Mouse (Mus musculus) bone marrow, adult 2 months (tissue): ENCODE results near the gene Slc25a10. TPM values are rescaled to one million over a fixed set of nuclear protein-coding genes. Genes with fewer than 3 reads are reported as not detected.

ENCODE experiments used
- H3K27ac ChIP-seq: fragments of 200-500 bp; 2 replicates; pipeline ENCODE4 v1.5.1; 2012; ENCODE audit warnings: low read depth, mild to moderate bottlenecking, control low read depth, inconsistent platforms, low read length; ENCODE audit not compliant: control insufficient read depth, poor library complexity, insufficient read depth
- H3K4me1 ChIP-seq: fragments of 200-500 bp; 2 replicates; pipeline ENCODE4 v1.6.1; 2011; ENCODE audit warnings: low read length; ENCODE audit not compliant: control insufficient read depth, insufficient read depth
- H3K4me3 ChIP-seq: fragments of 200-500 bp; replicated peaks from 2 replicates; pipeline ENCODE3; 2011; ENCODE audit warnings: mild to moderate bottlenecking, low read depth, low read length, control low read depth; ENCODE audit not compliant: control insufficient read depth
- CTCF ChIP-seq: fragments of 200-500 bp; IDR thresholded peaks from 2 replicates; pipeline ENCODE4 v1.5.1; 2011; ENCODE audit warnings: low read length, control low read depth; ENCODE audit not compliant: control insufficient read depth, insufficient read depth
- POLR2A ChIP-seq: fragments of 200-500 bp; IDR thresholded peaks from 2 replicates; pipeline ENCODE4 v1.6.1; 2011; ENCODE audit warnings: low read depth, mild to moderate bottlenecking, control low read depth, low read length, borderline replicate concordance; ENCODE audit not compliant: control insufficient read depth
- WGBS: fragments of 180-500 bp; shearing (Covaris S2); methylation state at CpG from one replicate; pipeline ENCODE4 v1.1.7; 2018; 5-methylcytosine and 5-hydroxymethylcytosine counted together
- polyA plus RNA-seq: library from polyadenylated mRNA; stranded (reverse); fragments of >200 nt; gene quantifications from 2 replicates; pipeline ENCODE4 v1.2.4, GENCODE M21; 2011; ENCODE audit warnings: low replicate concordance; ENCODE audit not compliant: missing spikeins, insufficient read depth, insufficient read length

The Slc25a10 gene
- polyA plus RNA-seq, 1 experiment, result 21.0 TPM

DNA sequence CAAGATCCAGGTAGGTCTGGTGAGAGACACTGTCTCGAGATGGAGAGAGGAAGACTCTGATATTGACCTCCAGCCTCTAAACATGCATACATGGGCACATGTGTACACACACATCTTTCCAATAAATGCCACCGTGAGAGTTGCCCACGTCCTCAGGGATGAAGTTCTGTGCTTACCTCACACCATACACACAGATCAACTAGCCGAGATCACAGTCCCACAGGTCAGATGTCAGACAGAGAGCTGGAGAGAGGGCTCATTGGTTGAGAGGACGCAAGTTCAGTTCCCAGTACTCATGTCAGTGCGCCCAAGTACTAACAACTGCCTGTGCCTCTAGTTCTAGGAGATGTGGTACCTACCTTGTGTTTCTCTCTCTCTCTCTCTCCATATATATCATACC, 9.4 kb downstream of the Slc25a10 start:
- Histone ChIP-seq H3K4me3 (no peak overlapping the region), H3K27ac (no peak overlapping the region), H3K4me1 (no peaks in the 10 kb centered on the region)
- 54% methylated on average over 6 of the region's 6 CpGs for WGBS
- TF ChIP-seq POLR2A (no peak), CTCF (no peak)

DNA sequence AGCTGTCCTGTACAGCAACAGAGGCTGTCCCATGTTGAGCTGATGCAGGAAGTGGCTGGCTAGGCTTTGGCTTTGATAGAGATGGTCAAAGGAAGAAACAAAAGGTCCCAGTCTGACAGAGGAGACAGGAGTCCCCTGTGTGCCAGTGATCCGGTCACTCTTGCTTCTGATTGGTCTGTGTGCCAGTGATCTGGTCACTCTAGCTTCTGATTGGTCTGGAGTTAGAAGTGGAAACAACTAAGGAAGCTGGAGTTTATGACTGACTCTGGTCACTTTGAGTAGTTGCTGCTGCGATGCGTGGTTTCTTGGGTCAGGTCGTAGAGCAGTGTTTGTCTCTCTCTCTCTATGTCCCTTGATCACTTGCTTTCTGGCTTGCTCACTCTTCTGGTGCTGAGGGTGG, 10.1 kb downstream of the Slc25a10 start:
- Histone ChIP-seq H3K4me3 (no peak overlapping the region), H3K27ac (no peak overlapping the region), H3K4me1 (no peaks in the 10 kb centered on the region)
- TF ChIP-seq CTCF (no peak), POLR2A (no peak)
- 73% methylated on average over 4 of the region's 4 CpGs for WGBS

DNA sequence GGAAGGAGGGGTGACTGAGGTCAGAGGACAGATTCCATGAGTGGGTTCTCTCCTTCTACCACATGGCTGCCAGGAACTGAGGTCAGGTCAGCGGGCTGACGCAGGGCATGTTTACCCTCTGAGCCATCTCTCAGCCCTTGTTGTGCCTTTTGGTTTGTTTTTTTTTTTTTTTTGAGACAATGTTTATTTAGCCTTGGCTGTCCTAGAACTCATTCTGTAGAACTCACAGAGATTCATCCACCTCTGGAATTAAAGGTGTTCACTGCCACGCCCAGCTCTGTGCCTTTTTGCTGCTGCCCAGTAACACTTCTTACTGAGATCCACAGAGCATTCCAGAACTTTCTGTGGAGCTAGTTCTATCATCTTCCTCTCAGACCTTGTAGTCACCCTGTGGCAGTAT, 14.0 kb downstream of the Slc25a10 start:
- peaks cover 3% of the 10 kb centered on the region for H3K4me1 ChIP-seq
- no peak overlapping the region for H3K4me3 ChIP-seq
- 85% methylated on average over 3 of the region's 3 CpGs for WGBS
- TF ChIP-seq CTCF, result no peak
- no peak for TF ChIP-seq POLR2A
- H3K27ac ChIP-seq, result no peak overlapping the region

DNA sequence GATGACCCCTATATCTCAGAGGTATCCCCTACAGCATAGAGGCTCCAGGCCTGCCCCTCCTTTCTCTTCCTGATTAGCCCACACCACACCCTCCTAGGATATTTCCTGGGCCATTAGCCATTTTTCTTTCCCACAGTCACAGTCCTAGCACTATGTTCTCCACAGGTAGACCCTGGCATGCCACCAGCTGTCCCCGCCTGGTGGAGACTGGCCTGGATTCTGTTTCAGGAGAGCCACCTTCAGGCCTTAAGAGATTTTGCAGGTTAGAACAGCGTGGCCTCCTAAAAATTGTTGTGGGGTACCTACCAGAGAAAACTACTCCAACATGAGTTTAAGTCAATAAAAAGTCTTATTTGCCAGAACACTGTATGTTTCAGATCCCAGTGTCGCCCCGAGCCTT, 15.3 kb downstream of the Slc25a10 start:
- no peak for TF ChIP-seq POLR2A
- TF ChIP-seq CTCF, result no peak
- H3K4me1 ChIP-seq, result peaks cover 5% of the 10 kb centered on the region
- 45% methylated on average over 4 of the region's 4 CpGs for WGBS
- H3K27ac ChIP-seq, result no peak overlapping the region
- no peak overlapping the region for H3K4me3 ChIP-seq

DNA sequence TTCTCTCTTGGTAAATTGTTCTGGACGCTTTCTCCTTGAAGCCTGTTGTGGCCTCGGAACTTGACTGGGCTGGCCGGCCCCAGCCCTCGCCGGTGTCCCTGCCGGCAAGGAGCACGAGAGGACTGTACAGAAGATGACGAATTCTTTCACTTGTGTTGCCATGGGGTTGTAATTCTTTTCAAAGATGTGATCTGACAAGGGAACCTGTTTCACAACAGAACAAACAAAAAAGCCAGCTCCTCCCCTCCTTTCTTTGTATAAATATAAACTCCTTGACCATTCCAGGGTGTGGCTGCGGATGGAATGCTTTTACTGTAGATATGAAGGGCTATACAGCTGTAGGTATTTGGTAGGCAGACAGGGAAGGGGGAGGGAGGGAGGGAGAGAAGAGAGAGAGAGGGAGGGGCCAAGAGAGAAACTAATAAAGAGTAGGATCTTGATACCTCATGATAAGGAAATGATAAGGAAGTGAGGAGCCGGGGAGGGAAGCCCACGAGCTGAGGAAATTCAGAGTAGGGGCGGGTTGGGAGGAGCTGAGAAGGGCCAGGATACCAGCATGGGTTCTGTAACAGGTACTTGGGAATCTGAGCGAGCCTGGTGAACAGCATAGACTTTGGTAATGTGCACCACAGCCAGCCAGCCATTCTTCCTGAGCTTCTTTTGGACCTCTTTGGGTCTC, 16.1 kb downstream of the Slc25a10 start:
- Histone ChIP-seq H3K4me1 (peaks cover 5% of the 10 kb centered on the region), H3K27ac (no peak overlapping the region), H3K4me3 (no peak overlapping the region)
- TF ChIP-seq POLR2A (no peak), CTCF (no peak)
- WGBS, result 70% methylated on average over 13 of the region's 13 CpGs

DNA sequence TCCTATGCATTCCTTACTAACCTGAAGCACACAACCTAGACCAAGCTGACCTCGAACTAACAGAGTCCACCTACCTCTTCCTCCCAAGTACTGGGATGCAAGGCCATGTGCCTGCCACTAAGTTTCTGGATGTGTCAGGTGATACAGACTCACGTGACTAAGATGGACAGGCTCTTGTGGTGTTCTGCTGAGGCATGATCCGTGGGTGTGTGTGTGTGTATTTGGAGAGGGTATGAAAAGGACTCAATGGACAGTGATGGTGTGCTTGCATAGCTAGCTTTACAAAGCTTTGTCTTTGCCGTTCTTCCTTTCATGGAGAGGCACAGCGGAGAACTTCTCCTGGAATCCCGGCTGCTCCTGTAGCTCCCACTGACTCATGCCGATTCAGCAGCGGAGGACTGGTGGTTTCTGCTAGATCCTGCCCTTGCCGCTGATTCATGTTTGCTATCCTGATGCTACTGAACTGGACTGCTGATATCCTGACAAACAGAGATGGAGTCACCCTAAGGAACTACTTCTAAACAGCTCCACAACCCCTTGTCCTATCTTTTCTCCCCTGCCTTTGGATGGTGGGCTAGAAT, 16.7 kb downstream of the Slc25a10 start:
- TF ChIP-seq CTCF (no peak), POLR2A (no peak)
- WGBS, result 83% methylated on average over 9 of the region's 9 CpGs
- no peak overlapping the region for H3K4me3 ChIP-seq
- peaks cover 5% of the 10 kb centered on the region for H3K4me1 ChIP-seq
- H3K27ac ChIP-seq, result no peak overlapping the region

DNA sequence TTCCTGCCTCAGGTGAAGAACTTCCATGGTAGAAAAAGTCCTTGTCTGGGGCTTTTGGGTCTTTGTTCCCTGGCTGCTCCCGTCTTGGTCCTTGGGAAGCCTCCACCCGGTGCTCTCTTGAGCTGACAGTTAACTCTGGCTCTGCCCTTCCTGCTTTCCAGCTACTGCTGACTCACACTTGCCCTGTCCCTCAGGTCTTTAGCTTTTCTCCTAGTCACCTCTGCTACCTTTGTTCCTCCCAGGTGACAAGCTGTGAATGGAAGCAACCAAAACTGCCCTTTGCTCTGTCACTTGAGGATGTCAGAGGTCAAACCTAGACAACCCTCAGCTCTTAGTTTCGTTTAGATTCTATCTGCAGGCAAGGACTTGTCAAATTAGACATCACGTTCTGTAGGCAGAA, 18.3 kb downstream of the Slc25a10 start:
- Histone ChIP-seq H3K4me3 (no peak overlapping the region), H3K4me1 (peaks cover 5% of the 10 kb centered on the region), H3K27ac (peak overlapping the region; percentile 59; the same call in 1 of the 2 replicates)
- no peak for TF ChIP-seq POLR2A
- TF ChIP-seq CTCF, result no peak
- WGBS, result 9% methylated on average over 4 of the region's 4 CpGs

DNA sequence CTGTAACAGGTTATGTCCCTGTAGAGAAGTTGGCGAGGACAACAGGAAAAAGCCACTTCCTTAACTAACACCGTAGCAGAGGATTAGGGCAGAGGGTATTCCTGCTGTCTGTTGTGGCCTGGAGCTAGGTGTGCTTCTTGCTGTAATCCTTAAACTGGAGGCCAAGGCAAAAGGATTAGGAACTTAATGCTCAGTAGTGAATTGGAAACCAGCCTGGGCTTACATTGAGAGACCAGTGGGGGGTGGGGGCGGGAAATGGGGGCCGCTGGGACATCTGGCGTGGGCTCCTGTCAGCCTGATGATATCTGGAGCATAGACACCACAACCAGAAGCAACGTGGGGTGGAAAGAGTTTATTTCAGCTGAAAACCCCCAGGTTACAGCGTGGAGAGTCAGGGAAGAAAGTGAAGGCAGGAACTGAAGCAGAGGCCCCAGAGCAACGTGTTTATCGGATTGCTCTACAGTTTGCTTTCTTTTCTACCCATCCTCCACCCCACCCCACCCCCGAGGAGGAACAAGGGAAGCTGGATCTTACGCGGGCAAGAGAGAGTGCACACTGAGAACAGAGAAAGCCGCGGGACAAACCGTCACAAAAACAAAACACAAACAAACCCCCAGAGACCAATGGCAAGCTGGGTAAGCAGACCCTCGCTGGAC, 18.9 kb downstream of the Slc25a10 start:
- 1% methylated on average over 16 of the region's 16 CpGs for WGBS
- no peak for TF ChIP-seq CTCF
- no peak for TF ChIP-seq POLR2A
- peaks cover 5% of the 10 kb centered on the region for H3K4me1 ChIP-seq
- H3K27ac ChIP-seq, result peak overlapping the region; percentile 59
- peak overlapping the region; percentile 54 for H3K4me3 ChIP-seq
